Mouse (Mus musculus) hindbrain, embryonic 10.5 days (tissue): ENCODE data around the gene Gm4744. TPM values are rescaled to one million over a fixed set of nuclear protein-coding genes. Genes with fewer than 3 reads are reported as not detected.
"Not testable (repeated sequence)": the region's sequence is repeated elsewhere in the genome, so short reads cannot be mapped to it uniquely, and the experiment has no call there.

Source experiments
- DNase-seq: peaks from one replicate; pipeline ENCODE4 v3.0.0-alpha.2; 2017; ENCODE audit warnings: low spot score
- H3K27ac ChIP-seq: fragments of 300-500 bp; sonication (generic); 2 replicates; pipeline ENCODE4 v1.5.1; 2016; ENCODE audit warnings: mild to moderate bottlenecking, moderate library complexity
- H3K27me3 ChIP-seq: fragments of 300-500 bp; sonication (generic); 2 replicates; pipeline ENCODE4 v1.6.1; 2016; ENCODE audit warnings: mild to moderate bottlenecking; ENCODE audit not compliant: poor library complexity, insufficient read depth, severe bottlenecking
- H3K36me3 ChIP-seq: fragments of 300-500 bp; sonication (generic); 2 replicates; pipeline ENCODE4 v1.6.1; 2016; ENCODE audit warnings: mild to moderate bottlenecking, moderate library complexity
- H3K4me1 ChIP-seq: fragments of 300-500 bp; sonication (generic); replicated peaks from 2 replicates; pipeline ENCODE4 v1.6.1; 2016; ENCODE audit warnings: mild to moderate bottlenecking
- H3K4me3 ChIP-seq: fragments of 300-500 bp; sonication (generic); 2 replicates; pipeline ENCODE4 v1.5.1; 2016; ENCODE audit warnings: mild to moderate bottlenecking, moderate library complexity
- H3K9me3 ChIP-seq: fragments of 300-500 bp; sonication (generic); 2 replicates; pipeline ENCODE4 v1.6.1; 2016; ENCODE audit warnings: mild to moderate bottlenecking, moderate library complexity
- WGBS: fragments of 180-500 bp; shearing (Covaris S2); methylation state at CpG from one replicate; pipeline ENCODE4 v1.1.7; 2016; 5-methylcytosine and 5-hydroxymethylcytosine counted together
- polyA plus RNA-seq: library from polyadenylated mRNA; unstranded; fragments of >200 nt; fragmentation: Nextera tagmentation; extraction: Ambion mirVana; gene quantifications from 2 replicates; pipeline ENCODE4 v1.2.1, GENCODE M21; 2016

The Gm4744 gene
- not detected in 2 replicates for polyA plus RNA-seq

DNA sequence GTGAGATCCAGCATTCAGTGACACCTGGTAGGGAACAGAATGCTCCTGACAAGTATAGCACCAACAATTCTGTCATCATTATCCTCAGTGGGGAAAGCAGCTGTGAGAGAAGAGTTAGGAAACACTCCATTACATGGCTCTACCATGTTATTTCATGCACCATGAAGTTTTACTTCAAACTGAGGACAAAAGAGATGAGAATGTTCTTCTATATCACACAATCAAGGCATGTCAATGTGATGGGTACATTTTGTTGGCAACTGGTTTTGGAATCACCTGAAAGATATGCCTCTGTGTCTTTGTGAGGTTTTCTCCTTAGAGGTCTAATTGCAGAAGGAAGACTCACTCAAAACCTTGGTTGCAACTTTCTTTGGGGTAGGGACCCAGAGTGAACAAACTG, at the start of gene Gm4744:
Gene Gm4744 (minus strand): TSS at position 101 of the 400 bp plus-strand sequence.
- Histone ChIP-seq H3K27ac (no peak within 1 kb of the TSS), H3K4me3 (no peak within 1 kb of the TSS), H3K4me1 (no peaks in the 10 kb centered on the region), H3K27me3 (no peaks in the 10 kb centered on the region), H3K9me3 (no peaks in the 10 kb centered on the region), H3K36me3 (no peaks in the 10 kb centered on the region)
- no peak for DNase-seq

DNA sequence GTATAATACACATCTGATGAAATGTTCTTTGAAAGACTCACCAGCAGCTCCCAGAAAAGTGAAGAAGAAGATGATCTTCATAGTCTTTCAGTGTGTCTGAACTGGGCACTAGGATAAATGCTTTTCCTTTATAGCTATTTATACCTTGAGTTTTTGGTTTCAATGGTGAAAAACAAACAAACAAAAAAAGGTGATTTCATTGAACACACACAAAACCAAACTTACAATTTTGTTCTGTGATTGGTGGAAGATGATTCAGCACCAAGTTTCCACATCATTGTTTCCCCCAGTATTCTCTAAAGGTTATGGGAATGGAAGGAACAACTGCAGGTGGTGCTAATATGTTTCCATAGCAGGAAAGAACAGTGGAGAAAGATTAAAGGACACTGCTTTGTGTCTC, 47.7 kb upstream of the Gm4744 start, which contains the start of gene Gm2663:
Gene Gm2663 (minus strand): TSS at position 101 of the 400 bp plus-strand sequence.
- H3K4me3 ChIP-seq, DNase-seq, H3K27ac ChIP-seq, H3K4me1 ChIP-seq, H3K36me3 ChIP-seq, H3K27me3 ChIP-seq, H3K9me3 ChIP-seq: not testable (repeated sequence)

DNA sequence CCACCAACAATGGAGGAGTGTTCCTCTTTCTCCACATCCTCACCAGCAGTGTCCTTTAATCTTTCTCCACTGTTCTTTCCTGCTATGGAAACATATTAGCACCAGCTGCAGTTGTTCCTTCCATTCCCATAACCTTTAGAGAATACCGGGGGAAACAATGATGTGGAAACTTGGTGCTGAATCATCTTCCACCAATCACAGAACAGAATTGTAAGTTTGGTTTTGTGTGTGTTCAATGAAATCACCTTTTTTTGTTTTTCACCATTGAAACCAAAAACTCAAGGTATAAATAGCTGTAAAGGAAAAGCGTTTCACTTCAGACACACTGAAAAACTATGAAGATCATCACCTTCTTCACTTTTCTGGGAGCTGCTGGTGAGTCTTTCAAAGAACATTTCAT, 12.8 kb upstream of the Gm4744 start, which contains the start of gene 1810009J06Rik:
Gene 1810009J06Rik (plus strand): TSS at position 301 of the 400 bp plus-strand sequence.
- 93% methylated on average over 2 of the region's 2 CpGs for WGBS
- not testable (repeated sequence) for H3K36me3 ChIP-seq, H3K27ac ChIP-seq, H3K4me1 ChIP-seq, H3K27me3 ChIP-seq, H3K9me3 ChIP-seq, DNase-seq, H3K4me3 ChIP-seq

DNA sequence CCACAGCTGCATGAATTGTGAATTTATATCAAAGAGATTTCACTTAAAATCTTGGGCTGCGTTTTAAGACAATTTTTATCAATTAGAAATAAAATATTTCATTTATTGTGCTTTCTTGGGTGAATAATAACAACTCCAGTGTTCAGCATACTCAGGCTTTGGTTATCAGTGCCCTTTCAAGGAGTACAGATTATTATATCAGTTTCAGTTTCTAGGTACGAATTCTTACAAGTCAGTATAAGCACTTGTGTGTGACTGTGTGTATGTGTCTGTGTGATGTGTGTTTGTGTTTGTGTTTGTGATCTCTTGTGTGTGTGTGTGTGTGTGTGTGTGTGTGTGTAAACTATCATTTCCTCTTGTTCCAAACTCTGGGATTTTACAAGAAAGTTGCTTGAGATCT, 2.0 kb upstream of the Gm4744 start:
- H3K9me3 ChIP-seq = peaks cover 6% of the 10 kb centered on the region; the same call in 1 of the 2 replicates
- H3K4me1 ChIP-seq = no peaks in the 10 kb centered on the region
- no peaks in the 10 kb centered on the region for H3K27me3 ChIP-seq
- H3K36me3 ChIP-seq = no peaks in the 10 kb centered on the region
- no peak for DNase-seq
- 74% methylated on average over 2 of the region's 2 CpGs for WGBS
- H3K27ac ChIP-seq = no peak overlapping the region
- H3K4me3 ChIP-seq = no peak overlapping the region

DNA sequence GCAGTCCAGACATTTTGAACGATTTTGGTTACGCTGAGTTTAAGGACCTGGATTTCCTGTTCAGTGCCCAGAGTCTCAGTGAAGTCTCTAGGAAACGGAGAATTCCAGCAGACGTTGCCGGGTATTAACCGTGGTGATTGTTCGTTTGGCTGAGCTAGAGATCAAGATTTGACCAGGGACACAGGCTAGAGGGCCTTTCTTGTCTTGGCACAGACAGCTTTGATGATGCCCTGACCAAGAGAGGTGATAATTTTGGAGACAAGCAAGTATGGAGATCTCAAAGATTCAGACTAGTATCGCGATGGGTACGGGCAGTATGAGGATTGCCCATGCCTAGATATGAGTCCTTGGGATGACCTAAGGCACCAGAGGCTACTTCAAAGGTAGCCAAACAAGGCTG, 11.2 kb downstream of the Gm4744 start, which contains the start of gene 1700074P13Rik:
Gene 1700074P13Rik (minus strand): TSS at position 101 of the 400 bp plus-strand sequence.
- 94% methylated on average over 10 of the region's 10 CpGs for WGBS
- Histone ChIP-seq H3K4me3 (no peak within 1 kb of the TSS), H3K4me1 (no peaks in the 10 kb centered on the region), H3K27me3 (no peaks in the 10 kb centered on the region), H3K36me3 (no peaks in the 10 kb centered on the region), H3K27ac (no peak within 1 kb of the TSS), H3K9me3 (no peaks in the 10 kb centered on the region)
- DNase-seq = no peak

DNA sequence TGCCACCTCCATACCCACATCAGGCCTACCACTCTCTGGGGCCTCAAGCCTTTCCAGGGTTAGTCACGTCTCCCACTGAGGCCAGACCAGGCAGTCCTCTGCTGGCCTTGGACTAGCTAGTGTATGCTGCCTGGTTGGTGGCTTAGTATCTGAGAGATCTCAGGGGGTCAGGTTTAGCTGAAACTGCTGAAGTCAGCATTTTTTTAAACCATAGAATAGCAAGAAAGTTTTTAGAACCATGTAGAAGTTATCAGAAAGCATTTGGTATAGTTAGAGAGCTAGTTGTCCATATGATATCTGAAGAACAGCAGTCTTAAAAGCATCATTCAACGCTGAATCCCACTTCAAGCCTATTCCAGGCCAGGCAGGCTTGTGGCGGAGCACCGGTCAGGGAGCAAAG, 31.7 kb downstream of the Gm4744 start:
- no peaks in the 10 kb centered on the region for H3K36me3 ChIP-seq
- DNase-seq = no peak
- H3K4me1 ChIP-seq = no peaks in the 10 kb centered on the region
- H3K27me3 ChIP-seq = no peaks in the 10 kb centered on the region
- H3K4me3 ChIP-seq = no peak overlapping the region
- H3K27ac ChIP-seq = no peak overlapping the region
- 88% methylated on average over 4 of the region's 4 CpGs for WGBS
- no peaks in the 10 kb centered on the region for H3K9me3 ChIP-seq

DNA sequence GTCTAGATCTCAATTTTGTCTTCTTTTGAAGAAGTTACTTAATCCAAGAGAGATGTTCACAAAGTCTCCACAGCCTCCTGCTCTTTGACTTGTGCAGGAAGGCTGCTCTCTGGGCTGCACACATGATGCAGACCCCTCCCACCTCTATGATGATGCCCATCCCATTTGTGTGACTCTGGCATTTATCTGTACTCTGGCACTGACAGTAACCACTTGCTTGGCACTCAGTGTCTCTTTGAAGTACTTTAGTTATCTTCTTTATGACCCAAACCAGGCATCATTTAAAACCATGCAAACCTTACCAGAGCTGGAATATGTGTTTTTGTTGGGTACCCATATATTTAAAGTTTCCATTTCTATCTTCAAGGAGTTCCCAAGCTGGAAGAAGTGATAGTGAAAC, 51.4 kb downstream of the Gm4744 start, which contains the start of gene Prss58:
Gene Prss58 (minus strand): TSS at position 101 of the 400 bp plus-strand sequence.
- Histone ChIP-seq H3K9me3 (no peaks in the 10 kb centered on the region), H3K36me3 (no peaks in the 10 kb centered on the region), H3K4me3 (no peak within 1 kb of the TSS), H3K27me3 (no peaks in the 10 kb centered on the region), H3K4me1 (no peaks in the 10 kb centered on the region), H3K27ac (no peak within 1 kb of the TSS)
- no peak for DNase-seq

Other genes with a start within 250 kb of the Gm4744 start
- gene Moxd2, start 64.4 kb downstream of the Gm4744 start, polyA plus RNA-seq = not detected in 2 replicates
- not detected in 2 replicates for gene Prss58, start 51.5 kb downstream of the Gm4744 start, polyA plus RNA-seq
- not detected in 2 replicates for gene 1700074P13Rik, start 11.3 kb downstream of the Gm4744 start, polyA plus RNA-seq
- not detected in 2 replicates for gene 1810009J06Rik, start 12.9 kb upstream of the Gm4744 start, polyA plus RNA-seq
- not detected in 2 replicates for gene Gm2663, start 47.6 kb upstream of the Gm4744 start, polyA plus RNA-seq
- gene 2210010C04Rik, start 83.6 kb upstream of the Gm4744 start, polyA plus RNA-seq = not detected in 2 replicates